In the genomic region with DNA sequence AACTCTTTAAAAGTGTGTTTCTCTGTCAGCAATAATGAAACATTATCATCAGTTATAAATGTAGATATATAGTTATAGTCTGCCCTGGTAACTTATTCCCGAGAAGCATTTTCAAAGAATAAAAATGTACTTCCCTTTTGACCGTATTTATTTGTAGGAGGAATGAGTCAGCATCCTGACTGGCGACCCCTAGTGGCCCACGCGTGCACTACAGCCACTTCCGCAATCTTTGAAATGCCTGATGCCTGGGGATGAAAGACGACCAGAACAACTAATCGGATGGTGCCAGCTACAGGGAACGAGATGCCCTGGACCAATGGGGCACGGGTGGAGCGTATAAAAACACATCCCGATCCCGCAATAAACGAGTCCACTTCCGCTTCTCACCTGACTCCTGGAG, we compare ENCODE assay signal across 8 mouse cellular contexts.
A peak's percentile ranks its signal among the peaks of the same experiment; 100 is the strongest.
DNase-seq lines count a peak whose midpoint lies in the region; ATAC-seq lines count a peak whose summit lies in the region.
"Had no signal": no experiment of that assay in that cellular context is flagged by ENCODE, and none has a peak within 500 bp of the region (broad histone marks: within the 10 kb centered on the region; RNA-seq: fewer than 3 reads in every experiment).

No protein-coding gene starts in this region.

- no peak overlapping the region for H3K27ac ChIP-seq in neural tube, embryonic 15.5 days (replicated peaks)
- H3K27ac ChIP-seq: hindbrain, embryonic 15.5 days had no signal

- ATAC-seq in neural tube, embryonic 15.5 days (ENCODE audit: low FRiP score): no peak
- ATAC-seq in common myeloid progenitor, adult 5-6 weeks (replicated peaks; ENCODE audit: low read depth, poor library complexity, severe bottlenecking): peak; percentile 91

- H3K4me3 ChIP-seq in neural tube, embryonic 15.5 days (replicated peaks): no peak overlapping the region
- H3K4me3 ChIP-seq: hindbrain, embryonic 15.5 days had no signal

- H3K4me1 ChIP-seq in neural tube, embryonic 15.5 days: no peaks in the 10 kb centered on the region
- H3K4me1 ChIP-seq: hindbrain, embryonic 15.5 days had no signal

- H3K9ac ChIP-seq in neural tube, embryonic 15.5 days (replicated peaks): no peak overlapping the region
- H3K9ac ChIP-seq: hindbrain, embryonic 15.5 days had no signal

- 63% methylated on average over 15 of the region's 15 CpGs for WGBS in neural tube, embryonic 15.5 days

- no peaks in the 10 kb centered on the region for H3K27me3 ChIP-seq in neural tube, embryonic 15.5 days (replicated peaks)
- H3K27me3 ChIP-seq: hindbrain, embryonic 15.5 days had no signal

- intact Hi-C loops in heart, postnatal 36 days (cut with DNase I): no loop called here

- H3K36me3 ChIP-seq in neural tube, embryonic 15.5 days: no peaks in the 10 kb centered on the region
- H3K36me3 ChIP-seq: hindbrain, embryonic 15.5 days had no signal

- peak; percentile 48 for DNase-seq in neural tube, embryonic 10.5 days (ENCODE audit: extremely low spot score, low spot score)
- DNase-seq in adipocyte (ENCODE audit: low spot score): peak; percentile 33
- peak; percentile 73 to 87 for DNase-seq in heart, postnatal 36 days
- peak; percentile 84 for DNase-seq in lung, postnatal 10 days
- DNase-seq in spleen, postnatal 4 days (ENCODE audit: low spot score in 2 of 2): peak; percentile 70 to 90

- H3K4me2 ChIP-seq in neural tube, embryonic 15.5 days: no peak overlapping the region
- H3K4me2 ChIP-seq: hindbrain, embryonic 15.5 days had no signal

- H3K9me3 ChIP-seq in neural tube, embryonic 15.5 days (replicated peaks): no peaks in the 10 kb centered on the region
- H3K9me3 ChIP-seq: hindbrain, embryonic 15.5 days had no signal

Comparison
In these comparisons a context has a peak if more than half of its experiments do, and no peak if none do; other contexts are left out.
1. DNase-seq: peak in every context shown above with its lines; median percentile 84 in lung, postnatal 10 days; 80 in heart, postnatal 36 days; 80 in spleen, postnatal 4 days; 48 in neural tube, embryonic 10.5 days; 33 in adipocyte.